Mouse (Mus musculus) monocyte, adult 2 months (primary cell): ENCODE measurements around the gene Themis2.
"Not testable (repeated sequence)": the region's sequence is repeated elsewhere in the genome, so short reads cannot be mapped to it uniquely, and the experiment has no call there.

ENCODE experiments used
- DNase-seq, 2 experiments: peaks; one replicate each; pipeline ENCODE4 v3.0.0; 2022; ENCODE audit warnings: low spot score in 2 of 2, low read depth in 1 of 2

The Themis2 gene

GRCm38 (mm10) chr4:132799845-132800244 lies 3.7 kb upstream of the Themis2 start:
- no peak for DNase-seq

- DNase-seq: not testable (repeated sequence)
These were observed 2.5 kb upstream of the Themis2 start for GRCm38 (mm10) chr4:132798666-132799065.

DNA sequence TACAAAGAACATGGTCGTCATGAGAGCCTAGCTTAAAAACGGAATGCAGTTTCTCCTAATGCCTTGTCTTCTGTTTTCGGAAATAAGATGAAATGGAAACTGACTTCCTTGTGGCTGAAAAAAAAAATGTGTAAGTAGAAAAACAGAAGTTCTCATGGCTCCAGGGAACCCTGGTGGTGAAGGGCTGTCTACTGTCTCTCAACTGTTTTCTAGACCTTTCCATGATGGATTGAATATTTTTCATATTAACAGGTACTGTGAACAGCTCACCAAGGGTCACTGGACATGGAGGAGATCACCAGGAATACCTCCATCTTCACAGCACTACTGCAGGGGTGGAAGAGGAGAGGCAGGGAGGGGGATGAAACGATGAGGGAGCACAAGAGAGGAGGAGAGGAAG lies 1.8 kb upstream of the Themis2 start:
- no peak for DNase-seq

DNA sequence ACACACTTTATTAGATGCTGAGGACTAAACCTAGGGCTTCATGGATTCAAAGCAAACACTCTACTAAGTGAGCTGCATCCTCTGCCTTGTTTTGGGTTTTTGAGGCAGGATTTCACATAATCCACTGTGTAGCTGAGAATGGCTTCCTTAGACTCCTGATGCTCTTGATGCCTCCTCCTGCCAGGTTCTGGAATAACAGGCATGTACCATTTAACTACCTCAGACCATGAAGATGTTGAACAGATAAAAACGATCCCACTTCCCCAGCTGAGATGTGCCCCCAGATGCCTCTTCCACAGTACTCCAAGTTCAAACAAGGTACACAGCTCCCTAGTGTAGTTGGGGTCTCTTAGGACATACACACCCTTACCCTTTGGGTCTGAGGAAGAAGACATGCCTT lies 1.3 kb upstream of the Themis2 start:
- DNase-seq: no peak

DNA sequence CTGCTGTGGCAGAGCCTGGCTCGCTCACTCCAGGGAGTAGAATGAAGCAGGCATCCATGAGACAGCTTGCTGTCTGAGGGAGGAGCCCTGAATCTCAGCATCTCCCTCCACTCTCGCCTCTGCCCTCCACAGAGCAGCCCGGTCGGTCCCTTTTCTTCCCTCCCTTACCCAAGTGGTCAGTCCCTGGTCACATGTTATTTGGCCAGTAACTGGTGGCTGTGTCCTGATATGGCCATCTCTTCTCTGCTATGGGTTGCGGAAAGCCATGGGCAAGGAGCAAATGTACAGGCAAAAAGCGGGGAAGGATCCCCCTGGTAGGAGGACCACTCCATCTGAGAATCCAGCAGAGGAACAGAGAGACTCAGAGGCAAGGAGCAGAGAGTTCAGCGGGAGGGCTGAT lies 1.0 kb downstream of the Themis2 start:
- DNase-seq: no peak

DNA sequence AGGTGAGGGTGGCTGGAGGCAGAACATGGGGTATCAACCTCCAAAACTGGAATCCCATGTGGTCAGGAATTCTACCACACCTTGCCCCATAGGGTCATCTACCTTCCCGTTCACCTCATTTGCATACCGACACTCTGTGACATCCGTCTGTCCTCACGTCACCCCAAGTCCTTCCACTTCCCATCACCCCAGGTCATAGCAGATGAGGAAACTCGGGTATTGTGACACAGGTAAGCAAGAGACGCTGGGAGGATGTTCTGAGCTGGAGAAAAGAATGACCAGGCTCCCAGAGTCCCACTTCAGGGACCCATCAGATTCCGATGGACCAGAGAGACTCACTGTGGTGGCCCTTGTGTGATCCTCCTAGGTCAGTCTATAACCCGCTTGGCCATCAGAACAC lies 1.4 kb downstream of the Themis2 start:
- peak; percentile 46 to 64 for DNase-seq

DNA sequence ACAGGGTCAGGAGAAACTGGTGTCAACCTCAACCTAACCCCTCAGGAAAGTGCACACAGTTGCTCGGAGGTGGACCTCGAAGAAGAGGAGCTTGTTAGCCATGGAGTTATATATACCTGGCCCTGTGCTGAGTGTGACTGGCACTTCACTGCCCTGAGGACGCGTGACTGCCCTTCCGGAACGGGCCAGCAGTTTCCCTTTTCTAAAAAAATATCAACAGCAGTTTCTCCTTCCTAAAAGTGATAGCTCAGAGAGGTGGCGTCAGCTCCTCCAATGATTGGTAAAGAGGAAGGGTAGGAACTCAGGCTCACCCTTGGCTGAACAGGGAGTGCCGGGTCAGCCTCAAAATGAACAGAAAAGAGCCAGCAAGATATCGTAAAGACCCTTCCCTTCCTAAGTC lies 2.2 kb downstream of the Themis2 start:
- peak; percentile 33 to 54 for DNase-seq

- DNase-seq: not testable (repeated sequence)
These were observed 2.7 kb downstream of the Themis2 start for GRCm38 (mm10) chr4:132793322-132794004.

DNA sequence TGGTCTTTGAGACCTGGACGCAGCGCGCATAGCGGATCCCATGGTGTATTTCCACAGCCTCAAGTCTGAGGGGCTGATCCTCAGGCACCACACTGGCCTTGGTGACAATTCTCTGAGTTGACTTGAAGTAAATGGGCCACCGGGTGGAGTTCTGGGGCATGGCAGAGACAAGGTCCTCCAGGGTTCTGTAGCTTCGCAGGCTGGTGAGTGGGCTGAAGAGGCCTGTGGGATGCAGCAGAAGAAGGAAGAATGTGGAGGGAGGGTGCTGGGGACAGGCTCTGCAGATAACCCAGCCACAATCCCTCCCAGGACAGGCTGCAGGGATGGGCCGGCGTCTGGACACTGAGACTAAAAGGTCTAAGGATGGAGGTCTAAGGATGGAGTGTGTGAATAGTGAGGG lies 6.5 kb downstream of the Themis2 start:
- no peak for DNase-seq

GRCm38 (mm10) chr4:132785228-132785627 lies 11.0 kb downstream of the Themis2 start:
- DNase-seq: no peak

GRCm38 (mm10) chr4:132783732-132784131 lies 12.5 kb downstream of the Themis2 start:
- DNase-seq: no peak

DNA sequence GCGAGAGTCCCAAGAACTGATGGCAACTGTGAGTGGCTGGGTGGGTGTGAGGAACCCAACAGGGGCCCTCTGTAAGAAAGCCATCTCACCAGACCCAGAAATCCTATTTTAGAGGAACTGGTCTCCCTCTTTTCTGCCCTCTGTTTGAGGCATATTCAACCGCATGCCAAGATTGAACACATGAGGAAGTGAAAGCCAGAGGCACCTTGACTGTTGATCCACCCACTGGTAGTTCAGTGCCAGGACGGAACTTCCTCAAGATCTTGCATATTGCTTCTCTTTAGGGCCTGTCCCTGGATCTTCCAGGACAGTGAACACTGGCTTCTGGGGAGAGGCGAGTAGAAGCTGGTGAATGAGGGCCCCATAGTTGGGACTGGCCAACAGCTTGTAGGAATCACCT lies 15.9 kb downstream of the Themis2 start:
- peak; percentile 65 to 73 for DNase-seq

GRCm38 (mm10) chr4:132778562-132779201 lies 17.5 kb downstream of the Themis2 start:
- DNase-seq: no peak

- DNase-seq: peak in 1 of 2 experiments; percentile 72
These were observed 19.4 kb downstream of the Themis2 start for GRCm38 (mm10) chr4:132776764-132777163.

GRCm38 (mm10) chr4:132774905-132775304 lies 21.3 kb downstream of the Themis2 start:
- no peak for DNase-seq

DNA sequence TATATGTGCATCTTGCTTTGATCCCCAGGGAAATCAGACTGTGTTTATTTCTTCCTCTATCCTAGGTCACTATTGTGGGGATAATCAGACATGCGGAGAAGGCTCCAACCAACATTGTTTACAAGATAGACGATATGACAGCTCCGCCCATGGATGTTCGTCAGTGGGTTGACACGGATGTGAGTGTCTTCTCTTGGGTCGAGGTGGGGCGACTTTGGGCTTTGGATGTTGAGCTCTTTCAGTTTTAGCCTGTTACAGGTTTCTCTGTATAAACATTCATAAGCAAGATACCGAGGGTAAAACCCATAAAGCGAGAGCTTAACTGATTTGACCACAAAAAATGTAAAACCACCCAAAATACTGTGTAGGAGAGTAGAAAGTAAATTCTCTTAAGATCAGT lies 24.4 kb downstream of the Themis2 start:
- DNase-seq: no peak

- peak; percentile 94 to 95 for DNase-seq
These were observed 28.0 kb downstream of the Themis2 start, which contains the start of gene Rpa2 for GRCm38 (mm10) chr4:132767914-132768876. TSS of gene Rpa2 (plus strand) at chr4:132768332.

DNA sequence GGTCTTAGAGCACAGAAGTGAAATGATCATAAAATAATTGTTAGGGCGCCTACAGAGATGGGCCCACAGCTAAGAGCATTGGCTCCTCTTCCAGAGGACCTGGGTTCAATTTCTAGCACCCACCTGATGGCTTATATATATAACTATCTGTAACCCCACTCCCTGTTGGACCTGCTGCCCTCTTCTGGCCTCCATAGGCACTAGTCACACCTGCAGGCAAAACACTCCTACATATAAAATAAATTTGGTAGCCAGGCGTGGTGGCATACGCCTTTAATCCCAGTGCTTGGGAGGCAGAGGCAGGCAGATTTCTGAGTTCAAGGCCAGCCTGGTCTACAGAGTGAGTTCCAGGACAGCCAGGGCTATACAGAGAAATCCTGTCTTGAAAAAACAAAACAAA lies 33.1 kb downstream of the Themis2 start:
- not testable (repeated sequence) for DNase-seq

- DNase-seq: no peak
These were observed 33.6 kb downstream of the Themis2 start for GRCm38 (mm10) chr4:132762602-132763001.

DNA sequence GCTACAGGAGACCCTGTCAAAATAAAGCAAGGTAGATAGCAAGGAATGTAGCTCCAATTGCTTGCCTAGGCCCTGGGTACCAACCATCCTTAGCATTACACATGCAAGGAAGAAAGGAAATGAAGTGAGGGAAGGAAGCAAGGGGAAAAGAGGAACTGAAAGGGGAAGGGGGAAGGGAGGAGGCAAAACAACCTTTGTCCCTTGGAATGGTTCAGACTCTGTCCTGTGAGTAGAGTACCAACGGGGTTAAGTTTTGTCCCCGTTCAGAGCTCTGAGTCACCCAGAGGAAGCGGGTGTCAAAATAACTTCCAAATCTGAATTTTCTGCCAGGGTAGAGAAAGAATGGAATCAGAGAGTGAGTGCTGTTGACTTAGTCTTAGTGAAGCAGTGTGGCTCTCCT lies 35.9 kb downstream of the Themis2 start:
- peak in 1 of 2 experiments; percentile 33 for DNase-seq

DNA sequence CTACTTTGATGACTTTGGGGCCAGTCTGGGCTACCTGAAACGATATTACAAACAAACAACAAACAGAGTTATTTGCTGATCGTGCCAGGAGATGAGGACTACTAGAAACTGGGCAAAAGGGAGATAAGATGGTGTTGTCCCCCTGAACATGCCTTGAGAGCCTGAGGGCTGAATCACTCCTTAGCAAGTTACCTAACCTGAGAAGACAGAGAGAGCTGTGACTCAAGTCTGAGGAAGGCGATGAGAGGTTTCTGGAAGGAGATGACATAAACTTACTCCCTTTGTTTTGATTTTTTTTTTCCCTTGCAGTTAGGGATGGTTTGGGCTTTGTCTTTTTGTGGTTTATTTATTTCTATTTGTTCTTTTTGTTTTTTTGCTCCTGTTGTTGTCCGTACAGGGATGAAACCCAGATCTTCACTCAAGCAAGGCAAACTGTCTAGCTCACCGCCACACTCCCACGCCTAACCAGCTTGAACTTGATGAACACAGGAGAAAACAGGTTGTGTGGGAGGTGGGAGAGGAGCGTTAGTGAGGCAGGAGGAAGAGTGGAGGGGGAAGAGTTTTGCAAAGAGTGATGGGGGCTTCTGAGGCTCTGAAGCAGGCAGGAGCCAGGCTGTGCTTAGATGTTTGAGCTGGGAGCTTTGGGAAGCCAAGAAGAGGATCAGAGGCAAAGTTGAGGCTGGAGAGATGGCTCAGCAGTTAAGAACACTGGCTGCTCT lies 38.4 kb downstream of the Themis2 start:
- no peak for DNase-seq
